Mouse (Mus musculus) embryonic facial prominence, embryonic 12.5 days (tissue): ENCODE results near the gene Ndufs1. TPM values are rescaled to one million over a fixed set of nuclear protein-coding genes. Genes with fewer than 3 reads are reported as not detected.

ENCODE experiments used
- ATAC-seq: fragments of 200-750 bp; cut with Nextera tagmentation; 2 replicates; pipeline ENCODE4 v1.8.0; 2017; ENCODE audit not compliant: insufficient number of reproducible peaks, insufficient read depth, low FRiP score, low TSS enrichment
- H3K27ac ChIP-seq: fragments of 300-500 bp; sonication (generic); 2 replicates; pipeline ENCODE4 v1.5.1; 2016; ENCODE audit warnings: mild to moderate bottlenecking
- H3K27me3 ChIP-seq: fragments of 300-500 bp; sonication (generic); 2 replicates; pipeline ENCODE4 v1.6.1; 2016; ENCODE audit warnings: mild to moderate bottlenecking, moderate library complexity
- H3K36me3 ChIP-seq: fragments of 300-500 bp; sonication (generic); 2 replicates; pipeline ENCODE4 v1.6.1; 2016; ENCODE audit warnings: mild to moderate bottlenecking
- H3K4me1 ChIP-seq: fragments of 300-500 bp; sonication (generic); 2 replicates; pipeline ENCODE4 v1.6.1; 2016
- H3K4me2 ChIP-seq: fragments of 300-500 bp; sonication (generic); replicated peaks from 2 replicates; pipeline ENCODE4 v1.6.1; 2016; ENCODE audit warnings: mild to moderate bottlenecking, moderate library complexity
- H3K4me3 ChIP-seq: fragments of 300-500 bp; sonication (generic); 2 replicates; pipeline ENCODE4 v1.5.1; 2016; ENCODE audit warnings: mild to moderate bottlenecking
- H3K9ac ChIP-seq: fragments of 300-500 bp; sonication (generic); 2 replicates; pipeline ENCODE4 v1.6.1; 2016; ENCODE audit warnings: mild to moderate bottlenecking, moderate library complexity
- H3K9me3 ChIP-seq: fragments of 300-500 bp; sonication (generic); 2 replicates; pipeline ENCODE4 v1.6.1; 2016; ENCODE audit warnings: mild to moderate bottlenecking, moderate library complexity
- WGBS: fragments of 180-500 bp; shearing (Covaris S2); methylation state at CpG from one replicate; pipeline ENCODE4 v1.1.7; 2016; 5-methylcytosine and 5-hydroxymethylcytosine counted together
- polyA plus RNA-seq: library from polyadenylated mRNA; unstranded; fragments of >200 nt; fragmentation: Nextera tagmentation; extraction: Ambion mirVana; gene quantifications from 2 replicates; pipeline ENCODE4 v1.2.1, GENCODE M21; 2016

Gene Ndufs1
- polyA plus RNA-seq, 1 experiment from 2014 or later: 136 TPM

DNA sequence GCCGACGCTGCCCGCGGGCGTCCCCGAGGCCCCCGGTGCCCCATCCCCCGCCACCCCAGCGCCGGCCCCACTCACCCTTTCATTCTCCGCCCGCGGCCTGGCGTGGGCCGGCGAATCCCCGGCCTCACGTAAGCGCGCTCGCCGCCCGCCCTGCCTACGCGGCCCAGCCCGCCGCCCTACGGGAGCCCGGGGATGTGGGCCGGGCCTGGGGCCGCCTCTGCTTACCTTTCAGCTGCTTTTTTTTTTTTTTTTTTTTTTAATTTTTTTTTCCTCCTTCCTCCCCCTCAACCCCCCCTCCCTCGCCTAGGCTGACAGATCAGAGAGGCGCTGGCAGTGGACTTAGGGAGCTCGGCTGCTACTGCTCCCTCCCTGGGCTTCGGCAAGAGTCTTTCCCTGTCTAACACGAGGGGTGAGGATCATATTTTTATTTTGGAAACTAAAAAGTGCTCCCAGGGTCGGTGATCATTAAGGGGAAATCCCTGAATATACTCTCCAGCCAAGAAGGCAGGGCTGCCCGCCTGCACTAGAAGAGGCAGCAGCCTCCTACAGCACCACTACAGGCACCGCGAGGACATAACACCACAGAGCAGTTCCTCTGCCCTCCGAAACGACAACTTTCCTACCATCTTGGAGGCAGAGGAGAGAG is 62.4 kb downstream of the Ndufs1 start, which contains the start of gene Ino80d:
Ino80d (minus strand) TSS at position 532 of the 646 bp plus-strand sequence.
- WGBS: under 1% methylated on average over 36 of the region's 42 CpGs
- Histone ChIP-seq H3K9ac (peak within 1 kb of the TSS; percentile 100), H3K27ac (peak within 1 kb of the TSS; percentile 100), H3K4me1 (peaks cover 26% of the 10 kb centered on the region), H3K9me3 (no peaks in the 10 kb centered on the region), H3K4me3 (peak within 1 kb of the TSS; percentile 96), H3K36me3 (peaks cover 11% of the 10 kb centered on the region; the same call in 1 of the 2 replicates), H3K4me2 (peak within 1 kb of the TSS; percentile 94), H3K27me3 (no peaks in the 10 kb centered on the region)
- ATAC-seq: peak; percentile 89

DNA sequence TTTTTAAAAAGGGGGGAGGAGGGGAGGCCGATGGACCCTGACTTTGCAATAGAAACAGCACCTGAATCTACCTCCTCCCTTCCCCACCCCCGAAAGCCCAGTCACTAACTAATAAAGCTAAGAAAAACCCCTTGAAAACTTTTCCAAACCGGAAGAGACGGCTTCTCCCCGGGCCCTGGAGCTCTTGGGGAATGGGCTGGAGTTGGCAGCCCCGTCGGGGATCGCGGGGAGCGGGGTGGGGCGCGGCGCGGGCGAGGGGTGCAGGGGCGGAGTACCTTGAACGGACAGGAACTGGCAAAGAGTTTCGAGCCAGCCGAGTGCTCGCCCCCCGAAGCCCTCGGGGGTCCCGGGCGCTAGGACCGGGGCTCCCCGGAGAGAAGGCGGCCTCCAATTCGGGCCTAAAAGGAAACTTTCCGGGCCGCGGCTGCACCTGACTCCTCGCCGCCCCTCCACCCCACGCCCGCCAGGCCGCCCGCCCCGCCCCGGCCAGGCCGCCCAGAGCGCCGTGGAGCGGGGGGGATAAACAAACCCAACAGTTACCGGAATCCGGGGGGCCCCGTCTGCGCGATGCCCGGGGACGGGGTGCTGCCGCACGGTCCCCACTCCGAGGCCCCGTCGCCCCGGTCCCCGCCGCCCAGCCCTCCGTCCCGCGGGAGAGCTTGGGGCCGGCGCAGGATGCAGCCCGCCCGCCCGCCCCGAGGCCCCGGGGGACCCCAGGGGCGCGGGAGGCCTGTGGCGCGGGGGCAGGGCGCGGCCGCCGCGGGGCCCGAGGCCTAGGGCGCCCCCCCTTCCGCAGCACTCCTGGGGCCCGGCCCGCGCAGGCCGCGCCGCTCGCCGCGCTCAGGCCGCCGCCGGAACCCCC is 63.1 kb downstream of the Ndufs1 start:
- peak overlapping the region; percentile 100 for H3K9ac ChIP-seq
- ATAC-seq: peak; percentile 31; the same call in 1 of the 2 replicates
- under 1% methylated on average over 71 of the region's 92 CpGs for WGBS
- peaks cover 26% of the 10 kb centered on the region for H3K4me1 ChIP-seq
- peak overlapping the region; percentile 100 for H3K27ac ChIP-seq
- peak overlapping the region; percentile 94 for H3K4me2 ChIP-seq
- peak overlapping the region; percentile 96 for H3K4me3 ChIP-seq
- peaks cover 5% of the 10 kb centered on the region; the same call in 1 of the 2 replicates for H3K36me3 ChIP-seq
- H3K27me3 ChIP-seq: no peaks in the 10 kb centered on the region
- no peaks in the 10 kb centered on the region for H3K9me3 ChIP-seq

DNA sequence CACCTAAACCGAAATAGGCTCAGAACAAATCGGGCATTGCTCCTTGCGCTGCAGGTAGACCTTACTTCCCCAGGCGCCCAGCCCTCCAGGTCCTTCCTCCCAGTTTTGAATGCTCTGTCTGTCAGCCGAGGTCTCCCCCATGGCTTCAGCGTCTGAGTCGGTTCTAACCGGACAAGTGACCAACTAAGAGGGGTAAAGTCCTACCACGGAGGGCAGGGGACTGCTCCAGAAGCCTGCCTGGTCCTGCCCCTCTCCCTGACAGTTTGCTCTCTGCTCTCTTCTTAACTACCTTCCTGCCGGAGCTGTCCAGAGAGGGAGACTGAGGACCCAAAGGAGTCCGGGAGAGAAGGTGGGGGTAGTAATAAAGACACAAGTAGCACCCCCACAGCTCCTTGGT is 63.8 kb downstream of the Ndufs1 start:
- H3K4me1 ChIP-seq: peaks cover 26% of the 10 kb centered on the region
- no peak for ATAC-seq
- peak overlapping the region; percentile 96 for H3K4me3 ChIP-seq
- peak overlapping the region; percentile 100 for H3K9ac ChIP-seq
- H3K27ac ChIP-seq: peak overlapping the region; percentile 100
- H3K4me2 ChIP-seq: peak overlapping the region; percentile 94
- no peaks in the 10 kb centered on the region for H3K27me3 ChIP-seq
- WGBS: 2% methylated on average over 11 of the region's 11 CpGs
- no peaks in the 10 kb centered on the region for H3K9me3 ChIP-seq
- H3K36me3 ChIP-seq: no peaks in the 10 kb centered on the region

DNA sequence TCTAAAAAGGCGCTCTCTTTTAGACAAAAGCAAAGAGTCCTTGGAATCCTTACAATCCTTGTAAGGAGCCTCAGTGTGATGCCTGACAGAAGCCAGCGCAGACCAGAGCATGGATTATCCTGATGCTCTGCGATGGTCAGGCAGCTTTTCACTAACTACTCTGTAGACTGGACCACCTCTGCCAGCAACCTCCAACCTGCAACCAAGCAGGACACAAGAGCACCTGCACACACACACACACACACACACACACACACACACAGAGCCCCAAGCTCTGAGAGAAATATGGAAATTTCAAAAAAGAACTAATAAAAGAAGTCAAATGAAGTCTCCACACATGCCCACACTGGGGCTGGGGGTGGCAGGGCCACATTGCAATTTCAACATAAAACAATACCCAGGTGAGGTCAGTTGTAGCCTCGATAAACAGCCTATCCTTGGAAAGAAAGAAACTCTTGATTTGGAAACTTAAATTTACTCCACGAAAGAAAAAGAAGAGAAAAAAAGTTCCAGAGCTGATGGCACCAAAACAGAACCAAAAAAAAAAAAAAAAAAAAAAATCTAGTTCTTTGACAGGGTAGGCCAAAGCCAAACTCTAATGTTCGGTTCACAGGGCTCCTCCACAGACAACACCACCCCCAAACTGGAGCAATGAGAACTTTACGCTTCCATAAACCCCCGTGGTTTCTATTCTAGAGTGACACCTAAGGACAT is 64.3 kb downstream of the Ndufs1 start:
- peak overlapping the region; percentile 100; the same call in 1 of the 2 replicates for H3K27ac ChIP-seq
- no peak for ATAC-seq
- peak overlapping the region; percentile 100 for H3K9ac ChIP-seq
- H3K4me3 ChIP-seq: peak overlapping the region; percentile 96
- WGBS: 51% methylated on average over 8 of the region's 8 CpGs
- H3K9me3 ChIP-seq: no peaks in the 10 kb centered on the region
- H3K4me2 ChIP-seq: peak overlapping the region; percentile 94
- H3K36me3 ChIP-seq: no peaks in the 10 kb centered on the region
- no peaks in the 10 kb centered on the region for H3K27me3 ChIP-seq
- peaks cover 26% of the 10 kb centered on the region for H3K4me1 ChIP-seq

DNA sequence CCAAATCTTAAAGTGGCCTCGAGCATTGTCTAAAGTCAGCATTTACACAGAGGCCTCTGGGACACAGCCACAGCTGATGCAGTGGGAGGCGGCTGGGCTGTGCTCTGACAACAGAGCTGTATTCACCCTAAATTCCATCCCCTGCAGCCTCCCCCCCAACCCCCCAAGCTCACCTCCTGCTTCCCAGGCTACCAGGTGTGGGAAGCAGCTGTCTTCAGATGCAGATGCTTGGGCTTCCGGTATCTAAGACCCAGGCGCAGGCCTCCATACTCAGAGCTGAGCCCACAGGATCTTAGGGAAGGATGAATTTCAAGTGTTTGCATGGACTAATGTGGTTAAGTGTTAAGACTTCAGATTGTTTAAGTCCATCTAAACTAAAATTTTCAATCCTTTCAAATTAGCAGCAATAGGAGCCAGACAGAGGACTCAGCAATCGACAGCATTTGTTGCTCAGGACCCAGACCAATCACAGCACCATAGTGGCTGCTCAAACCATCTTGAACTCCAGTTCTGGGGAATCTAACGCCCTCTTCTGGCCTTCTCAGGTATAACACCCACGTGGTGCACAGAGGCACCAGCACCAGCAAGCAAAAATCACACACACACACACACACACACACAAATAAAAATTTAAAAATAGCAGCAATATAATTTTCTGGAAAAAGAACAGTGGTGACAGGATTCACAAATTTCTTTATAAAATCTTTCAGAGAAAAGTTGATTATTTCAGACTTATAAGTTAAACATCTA is 65.9 kb downstream of the Ndufs1 start:
- Histone ChIP-seq H3K4me2 (peak overlapping the region; percentile 7), H3K27ac (peak overlapping the region; percentile 46; the same call in 1 of the 2 replicates), H3K9me3 (no peaks in the 10 kb centered on the region), H3K4me3 (no peak overlapping the region), H3K36me3 (no peaks in the 10 kb centered on the region), H3K4me1 (peaks cover 19% of the 10 kb centered on the region), H3K27me3 (no peaks in the 10 kb centered on the region), H3K9ac (0 out of 2 replicates have a peak overlapping the region, but pooled peaks have one; percentile 15)
- 32% methylated on average over 7 of the region's 7 CpGs for WGBS
- ATAC-seq: no peak

DNA sequence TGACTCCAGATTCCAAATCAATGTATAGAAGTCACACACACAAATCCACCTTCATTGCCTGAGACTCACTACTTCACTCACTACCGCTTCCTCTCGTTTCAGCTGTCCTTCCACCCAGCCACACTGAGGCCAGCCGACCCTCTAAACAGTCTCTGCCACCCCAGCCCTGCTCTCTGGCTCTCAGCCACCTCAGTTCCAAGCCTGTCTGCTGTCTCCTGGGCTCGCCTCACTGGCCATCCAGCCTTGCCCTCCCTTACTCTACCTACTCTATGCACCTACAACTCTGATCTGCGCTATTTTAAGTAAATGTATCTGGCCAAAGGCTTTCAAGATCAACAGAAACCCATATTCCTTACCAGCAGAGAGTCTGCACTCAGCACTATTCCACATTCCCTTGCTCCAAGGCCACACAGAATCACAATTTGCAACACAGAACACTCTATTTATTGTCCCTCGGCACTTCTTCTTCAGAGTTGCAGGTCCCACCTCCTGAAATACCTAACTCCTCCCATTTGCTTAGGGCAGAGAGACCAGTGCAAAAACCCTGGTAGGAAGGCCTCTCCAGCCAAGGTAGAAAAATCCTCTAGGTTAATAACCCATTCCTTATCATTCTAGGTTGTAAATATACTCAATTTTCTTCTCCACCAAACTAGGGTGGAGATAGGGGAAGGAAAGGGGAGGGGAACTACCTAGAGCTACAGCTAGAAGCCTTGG is 68.9 kb downstream of the Ndufs1 start:
- peaks cover 18% of the 10 kb centered on the region for H3K36me3 ChIP-seq
- no peaks in the 10 kb centered on the region for H3K9me3 ChIP-seq
- peaks cover 16% of the 10 kb centered on the region for H3K4me1 ChIP-seq
- H3K27ac ChIP-seq: no peak overlapping the region
- H3K4me2 ChIP-seq: no peak overlapping the region
- 81% methylated on average over 6 of the region's 6 CpGs for WGBS
- no peak overlapping the region for H3K9ac ChIP-seq
- no peak overlapping the region for H3K4me3 ChIP-seq
- ATAC-seq: no peak
- H3K27me3 ChIP-seq: no peaks in the 10 kb centered on the region

DNA sequence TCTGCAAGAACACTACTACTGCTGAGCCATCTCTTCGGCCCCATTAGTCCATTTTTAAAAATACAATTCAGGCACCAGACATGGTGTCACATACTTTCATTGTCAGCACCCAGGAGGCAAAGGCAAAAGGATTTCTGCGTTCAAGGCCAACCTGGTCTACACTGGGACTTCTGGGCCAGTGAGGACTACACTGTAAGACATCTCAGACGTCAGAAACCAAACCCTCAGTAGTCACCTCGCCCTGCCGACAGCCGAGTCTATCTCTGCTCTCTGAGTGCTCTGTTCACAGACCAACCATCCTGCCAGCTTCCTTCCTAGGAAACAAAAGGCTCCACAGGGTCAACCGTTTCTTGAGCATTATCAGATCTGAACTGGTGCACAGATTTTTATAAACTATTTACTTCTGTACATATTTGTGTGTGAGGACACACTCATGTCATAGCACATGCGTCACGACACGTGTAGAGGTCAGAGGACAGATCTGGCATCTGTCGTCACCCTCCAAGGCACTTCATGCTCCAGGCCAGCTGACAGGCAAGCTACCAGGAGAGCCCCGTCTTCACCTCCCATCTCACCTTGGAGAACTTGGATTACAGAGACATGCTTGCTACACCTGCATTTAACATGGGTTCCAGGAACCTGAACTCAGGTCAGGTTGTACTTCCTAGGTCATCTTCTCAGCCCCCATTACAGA is 73.7 kb downstream of the Ndufs1 start:
- ATAC-seq: no peak
- H3K4me3 ChIP-seq: no peak overlapping the region
- H3K4me2 ChIP-seq: no peak overlapping the region
- no peak overlapping the region for H3K27ac ChIP-seq
- H3K4me1 ChIP-seq: no peaks in the 10 kb centered on the region
- no peaks in the 10 kb centered on the region for H3K9me3 ChIP-seq
- no peaks in the 10 kb centered on the region for H3K27me3 ChIP-seq
- 92% methylated on average over 12 of the region's 12 CpGs for WGBS
- H3K36me3 ChIP-seq: peaks cover 50% of the 10 kb centered on the region
- H3K9ac ChIP-seq: no peak overlapping the region

DNA sequence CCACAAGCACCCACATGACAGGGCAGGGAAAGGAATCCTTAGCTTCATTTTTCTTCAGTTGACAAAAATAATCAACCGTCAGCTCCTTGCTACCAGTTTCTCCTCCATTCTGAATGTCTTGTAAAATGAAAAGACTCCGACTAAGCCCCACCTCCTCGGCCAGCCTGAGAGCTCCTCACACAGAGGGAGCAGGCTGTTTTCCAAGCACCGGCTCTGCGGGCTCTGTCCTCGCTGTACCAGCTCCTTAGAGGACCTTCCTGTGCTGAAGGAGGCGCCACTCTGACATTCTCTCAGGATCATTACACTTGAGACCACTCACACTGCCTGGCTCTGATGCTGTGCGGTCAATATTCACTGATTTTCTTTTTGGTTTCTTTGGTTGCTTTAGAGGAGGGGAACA is 76.4 kb downstream of the Ndufs1 start:
- no peak for ATAC-seq
- no peak overlapping the region for H3K4me2 ChIP-seq
- H3K4me1 ChIP-seq: no peaks in the 10 kb centered on the region
- H3K9ac ChIP-seq: no peak overlapping the region
- no peak overlapping the region for H3K27ac ChIP-seq
- H3K4me3 ChIP-seq: no peak overlapping the region
- no peaks in the 10 kb centered on the region for H3K27me3 ChIP-seq
- H3K36me3 ChIP-seq: peaks cover 63% of the 10 kb centered on the region
- no peaks in the 10 kb centered on the region for H3K9me3 ChIP-seq
- WGBS: 94% methylated on average over 8 of the region's 8 CpGs

DNA sequence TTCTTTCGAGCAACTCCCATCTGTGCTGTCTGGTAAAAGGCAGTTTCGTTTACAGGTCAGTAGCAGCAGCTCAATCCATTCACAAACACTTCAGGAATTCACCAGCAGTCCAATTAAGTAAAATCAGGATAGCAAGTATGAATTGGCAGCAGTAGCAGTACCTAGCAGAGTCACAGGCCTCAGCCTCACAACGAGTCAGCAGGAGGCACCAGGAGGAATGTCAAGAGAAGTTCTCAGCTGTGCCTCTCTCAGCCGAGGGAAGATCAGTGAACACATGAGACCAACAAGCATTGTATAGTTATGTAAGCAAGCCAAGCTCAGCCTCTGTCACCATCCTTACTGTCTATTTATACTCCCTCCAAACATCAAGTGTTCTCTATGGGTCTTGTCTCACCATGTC is 77.8 kb downstream of the Ndufs1 start:
- 80% methylated on average over 4 of the region's 4 CpGs for WGBS

DNA sequence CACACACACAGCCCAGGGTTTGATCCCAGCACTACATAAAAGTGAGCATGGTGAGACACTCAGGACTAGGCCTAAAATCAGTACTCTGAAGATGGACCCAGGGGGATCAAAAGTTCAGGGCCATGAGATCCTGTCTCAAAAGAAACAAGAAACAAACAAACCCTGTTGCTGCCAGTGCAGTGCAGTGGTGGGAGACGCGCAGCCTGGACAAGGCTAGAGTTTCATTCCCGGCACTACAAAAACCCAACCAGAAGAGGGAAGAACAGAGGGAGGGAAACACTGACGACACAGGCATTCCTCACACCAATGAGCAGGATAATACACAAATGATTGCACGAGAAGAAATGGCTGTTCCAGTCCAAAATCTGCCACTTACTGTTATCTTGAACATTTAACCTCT is 80.6 kb downstream of the Ndufs1 start:
- H3K4me3 ChIP-seq: no peak overlapping the region
- peaks cover 49% of the 10 kb centered on the region for H3K36me3 ChIP-seq
- no peak overlapping the region for H3K27ac ChIP-seq
- H3K4me2 ChIP-seq: no peak overlapping the region
- ATAC-seq: no peak
- no peaks in the 10 kb centered on the region for H3K9me3 ChIP-seq
- WGBS: 75% methylated on average over 5 of the region's 5 CpGs
- H3K4me1 ChIP-seq: no peaks in the 10 kb centered on the region
- H3K27me3 ChIP-seq: no peaks in the 10 kb centered on the region
- no peak overlapping the region for H3K9ac ChIP-seq

More for the DNA sequence above, 77.8 kb downstream of the Ndufs1 start:
- H3K27ac ChIP-seq: no peak overlapping the region
- H3K9ac ChIP-seq: no peak overlapping the region
- no peak for ATAC-seq
- H3K4me3 ChIP-seq: no peak overlapping the region
- no peak overlapping the region for H3K4me2 ChIP-seq
- no peaks in the 10 kb centered on the region for H3K27me3 ChIP-seq
- H3K4me1 ChIP-seq: no peaks in the 10 kb centered on the region
- no peaks in the 10 kb centered on the region for H3K9me3 ChIP-seq
- peaks cover 56% of the 10 kb centered on the region for H3K36me3 ChIP-seq
